Mouse (Mus musculus): ENCODE data around the gene Stil.

The Stil gene

DNA sequence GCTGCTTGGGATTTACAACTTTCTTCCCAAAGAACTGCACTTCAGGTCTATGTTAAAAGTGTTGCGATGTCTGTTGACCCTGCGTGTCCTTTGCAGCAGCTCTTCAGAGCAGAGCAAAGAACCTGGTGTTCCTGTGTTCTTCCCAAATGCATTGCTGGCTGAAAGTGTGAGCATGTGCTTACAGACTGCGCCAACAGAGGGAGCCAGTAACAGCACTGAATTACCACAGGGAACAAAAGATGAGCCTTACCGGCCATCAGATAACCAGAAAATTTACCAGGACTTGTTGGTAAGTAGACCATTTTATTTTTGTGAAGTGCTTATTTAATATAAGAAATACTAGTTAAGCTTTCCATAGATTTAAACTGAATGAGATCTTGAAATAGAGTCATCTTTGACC lies 38.3 kb downstream of the Stil start:
- in situ Hi-C loops (cut with MboI; ENCODE audit: low pct_unique_long_range_greater_than_20kb in 1 of 2, low sequenced_read_pairs in 2 of 2, unreplicated experiment in 1 of 2) = no loop called here

DNA sequence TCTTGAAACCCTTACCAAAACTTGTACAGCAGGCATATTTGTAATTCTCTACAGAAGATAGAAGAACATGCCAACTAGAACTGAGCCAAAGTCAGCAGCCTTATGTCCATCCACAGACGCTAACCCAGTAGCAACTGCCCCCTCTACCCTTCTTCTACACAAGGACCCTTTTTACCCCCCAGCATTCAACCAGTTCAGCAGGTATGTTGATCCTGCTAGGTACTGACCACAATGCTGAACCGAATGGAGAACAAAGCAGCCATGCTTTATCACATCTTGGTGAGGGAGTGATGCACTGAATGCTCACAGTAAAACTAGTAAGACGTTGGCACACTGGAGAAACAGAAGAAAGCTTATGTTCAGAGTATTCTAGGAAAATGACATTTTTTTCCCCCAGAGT lies 45.7 kb downstream of the Stil start:
- in situ Hi-C loops (cut with MboI; ENCODE audit: low pct_unique_long_range_greater_than_20kb in 1 of 2, low sequenced_read_pairs in 2 of 2, unreplicated experiment in 1 of 2) = no loop called here

DNA sequence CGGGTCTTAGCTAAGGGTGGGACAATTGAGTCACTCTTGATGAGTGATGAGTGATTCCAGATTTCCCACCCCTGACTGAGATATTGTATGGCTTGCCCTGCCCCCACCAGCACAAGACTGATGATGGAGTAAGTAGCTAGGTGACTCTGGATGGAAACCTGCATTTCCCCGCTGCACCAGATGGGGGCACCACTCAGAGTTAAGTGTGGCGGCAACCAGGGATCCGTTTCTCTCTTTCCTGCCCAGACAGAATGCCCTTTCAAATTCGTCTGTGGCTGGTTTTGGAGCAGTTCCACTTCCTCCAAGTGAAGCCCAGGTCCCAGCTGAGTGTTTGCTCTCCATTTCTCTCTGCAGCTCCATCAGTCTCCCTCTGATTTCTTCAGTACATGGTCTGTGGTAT lies 47.8 kb downstream of the Stil start:
- in situ Hi-C loops (cut with MboI; ENCODE audit: low pct_unique_long_range_greater_than_20kb in 1 of 2, low sequenced_read_pairs in 2 of 2, unreplicated experiment in 1 of 2) = no loop called here

DNA sequence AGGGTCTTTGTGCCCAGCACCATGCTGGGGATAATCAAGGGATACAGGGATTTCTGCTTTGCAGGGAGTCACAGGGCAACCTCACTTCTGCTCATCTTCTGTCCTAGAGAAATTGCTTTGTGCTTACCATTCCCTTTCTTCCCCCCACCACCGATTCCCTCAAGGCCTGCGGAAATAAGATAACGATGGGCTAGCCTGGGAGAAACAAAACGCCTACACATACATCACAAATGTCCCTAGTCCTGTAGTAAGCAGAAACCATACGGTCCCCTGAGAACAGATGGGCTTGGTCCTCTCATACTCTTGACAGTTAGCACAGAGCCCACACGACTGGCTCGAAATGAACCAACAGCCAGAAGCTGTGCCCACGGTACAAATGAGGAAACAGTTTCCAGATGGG lies 48.2 kb downstream of the Stil start:
- in situ Hi-C loops (cut with MboI; ENCODE audit: low pct_unique_long_range_greater_than_20kb in 1 of 2, low sequenced_read_pairs in 2 of 2, unreplicated experiment in 1 of 2) = no loop called here

DNA sequence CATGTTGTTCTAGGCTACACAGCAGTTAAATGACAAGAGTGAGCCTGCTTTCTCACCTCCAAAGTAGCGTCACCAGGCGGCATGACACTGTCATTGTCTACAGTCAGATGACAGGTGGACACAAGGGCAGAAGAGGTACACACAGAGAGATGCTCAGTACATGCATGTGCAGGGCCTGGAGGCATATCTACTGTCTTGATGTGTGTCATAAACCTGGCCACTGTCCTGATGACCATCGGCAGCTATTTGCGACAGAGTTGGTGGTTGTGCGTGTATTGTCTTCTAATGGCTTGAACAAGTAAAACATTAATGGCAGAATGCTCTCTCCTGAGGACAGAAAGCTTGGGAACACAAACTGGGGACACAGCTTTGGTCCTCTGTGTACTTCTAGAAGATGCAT lies 51.3 kb downstream of the Stil start:
- in situ Hi-C loops (cut with MboI; ENCODE audit: low pct_unique_long_range_greater_than_20kb in 1 of 2, low sequenced_read_pairs in 2 of 2, unreplicated experiment in 1 of 2) = loop anchor here (10.0 to 25.0 kb wide), 3 partner anchors 389 to 886 kb away; partner anchors contain the start of genes Dmbx1 (in 2 of the 2) and Trabd2b (in 1 of the 2)

DNA sequence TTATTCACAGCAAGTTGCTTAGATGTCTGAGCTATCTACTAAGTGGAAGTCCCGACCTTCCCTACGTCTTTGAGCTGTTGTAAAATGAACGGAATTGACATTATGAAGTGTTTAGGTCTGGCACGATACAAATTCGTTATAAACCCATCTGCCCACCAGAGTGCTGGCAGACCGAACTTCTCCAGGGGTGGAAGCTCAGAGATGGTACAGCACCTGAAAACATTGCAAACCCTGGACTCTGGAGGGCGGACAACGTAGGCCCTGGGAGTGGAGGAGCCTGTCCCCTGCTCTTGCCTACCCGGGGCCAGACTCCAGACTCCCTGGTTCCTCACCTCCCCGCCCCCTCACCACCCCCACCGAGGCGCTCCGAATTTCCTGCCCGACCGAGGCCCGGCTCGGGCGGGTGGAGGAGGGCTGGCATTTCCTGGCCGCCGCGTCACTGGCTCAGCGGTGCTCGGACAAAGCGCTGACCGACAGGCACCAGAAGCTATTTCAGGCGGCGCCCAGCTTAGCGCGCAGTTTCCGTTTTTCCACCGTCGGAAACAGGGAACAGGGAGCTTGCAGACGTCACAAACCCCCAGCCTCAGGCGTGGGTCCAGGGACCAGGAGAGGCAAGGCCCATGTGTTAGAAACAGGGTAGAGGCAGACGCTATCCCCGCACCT lies 52.5 kb downstream of the Stil start:
- in situ Hi-C loops (cut with MboI; ENCODE audit: low pct_unique_long_range_greater_than_20kb in 1 of 2, low sequenced_read_pairs in 2 of 2, unreplicated experiment in 1 of 2) = loop anchor here (10.0 to 25.0 kb wide), 3 partner anchors 390 to 885 kb away; partner anchors contain the start of genes Dmbx1 (in 2 of the 2) and Trabd2b (in 1 of the 2)

DNA sequence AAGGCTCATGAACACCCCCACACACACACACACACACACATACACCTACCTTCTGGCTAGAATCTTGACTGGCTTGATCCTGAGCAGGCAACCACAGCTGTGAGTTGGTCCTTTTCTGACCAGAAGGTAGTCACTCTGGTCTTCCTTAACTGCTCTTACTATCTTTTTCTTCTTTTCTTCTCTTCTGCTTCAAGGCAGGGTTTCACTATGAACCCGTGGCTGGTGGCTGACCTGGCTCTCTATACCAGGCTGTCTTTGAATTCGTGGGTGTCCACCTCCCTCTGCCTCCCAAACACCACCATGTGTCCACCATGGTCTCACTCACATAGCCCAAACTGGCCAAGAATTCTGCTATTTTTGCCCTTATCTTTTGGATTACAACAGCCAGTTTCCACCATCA lies 55.1 kb downstream of the Stil start:
- in situ Hi-C loops (cut with MboI; ENCODE audit: low pct_unique_long_range_greater_than_20kb in 1 of 2, low sequenced_read_pairs in 2 of 2, unreplicated experiment in 1 of 2) = loop anchor here (10.0 to 25.0 kb wide), 3 partner anchors 393 to 882 kb away; partner anchors contain the start of genes Dmbx1 (in 2 of the 2) and Trabd2b (in 1 of the 2)

DNA sequence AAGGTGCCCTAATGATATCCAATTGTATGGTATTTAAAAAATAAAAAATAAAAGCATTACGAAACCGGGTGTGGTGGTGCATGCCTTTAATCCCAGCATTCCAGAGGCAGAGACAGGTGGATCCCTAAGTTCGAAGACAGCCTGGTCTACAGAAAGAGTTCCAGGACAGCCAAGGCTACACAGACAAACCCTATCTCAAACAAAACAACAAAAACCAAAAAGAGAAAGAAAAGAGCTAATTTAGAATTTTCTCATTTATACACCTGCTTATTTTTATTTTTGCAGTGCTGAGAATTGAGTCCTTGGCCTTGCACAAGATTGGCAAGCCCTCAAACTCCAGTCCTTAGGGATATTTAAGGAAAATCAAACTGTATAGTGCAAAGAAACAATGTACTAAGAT lies 55.7 kb downstream of the Stil start:
- in situ Hi-C loops (cut with MboI; ENCODE audit: low pct_unique_long_range_greater_than_20kb in 1 of 2, low sequenced_read_pairs in 2 of 2, unreplicated experiment in 1 of 2) = loop anchor here (10.0 to 25.0 kb wide), 3 partner anchors 393 to 882 kb away; partner anchors contain the start of genes Dmbx1 (in 2 of the 2) and Trabd2b (in 1 of the 2)

DNA sequence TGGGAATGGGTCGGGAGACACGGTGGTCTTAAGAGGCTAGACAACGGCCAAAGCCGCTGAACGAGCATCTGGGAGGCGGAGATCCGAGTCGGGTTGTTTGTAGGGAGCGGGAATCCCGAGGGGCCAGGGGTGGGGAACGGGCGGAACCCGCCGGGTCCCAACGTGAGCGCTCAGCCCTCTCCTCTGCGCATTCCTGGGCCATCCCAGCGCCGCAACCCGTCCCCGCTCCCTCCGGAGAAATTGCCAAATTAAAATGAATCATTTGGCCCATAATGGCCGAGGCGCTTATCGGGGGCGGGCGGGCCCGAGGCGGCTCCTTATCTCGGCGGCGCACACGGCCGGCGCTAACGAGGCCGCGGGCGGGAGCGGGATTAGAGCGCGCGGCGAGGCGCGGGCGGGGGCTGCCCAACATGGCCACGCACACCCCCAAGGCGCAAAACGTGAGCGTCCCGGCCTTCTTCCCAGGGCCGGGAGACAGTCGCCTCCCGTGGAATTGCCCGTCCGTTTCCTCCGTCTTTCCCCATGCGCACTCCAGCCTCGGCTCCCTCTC lies 56.5 kb downstream of the Stil start, which contains the start of gene Tal1:
Tal1 (plus strand) TSS at position 56 of the 550 bp plus-strand sequence.
- in situ Hi-C loops (cut with MboI; ENCODE audit: low pct_unique_long_range_greater_than_20kb in 1 of 2, low sequenced_read_pairs in 2 of 2, unreplicated experiment in 1 of 2) = loop anchor here (10.0 to 25.0 kb wide), 3 partner anchors 394 to 881 kb away; partner anchors contain the start of genes Dmbx1 (in 2 of the 2) and Trabd2b (in 1 of the 2)

DNA sequence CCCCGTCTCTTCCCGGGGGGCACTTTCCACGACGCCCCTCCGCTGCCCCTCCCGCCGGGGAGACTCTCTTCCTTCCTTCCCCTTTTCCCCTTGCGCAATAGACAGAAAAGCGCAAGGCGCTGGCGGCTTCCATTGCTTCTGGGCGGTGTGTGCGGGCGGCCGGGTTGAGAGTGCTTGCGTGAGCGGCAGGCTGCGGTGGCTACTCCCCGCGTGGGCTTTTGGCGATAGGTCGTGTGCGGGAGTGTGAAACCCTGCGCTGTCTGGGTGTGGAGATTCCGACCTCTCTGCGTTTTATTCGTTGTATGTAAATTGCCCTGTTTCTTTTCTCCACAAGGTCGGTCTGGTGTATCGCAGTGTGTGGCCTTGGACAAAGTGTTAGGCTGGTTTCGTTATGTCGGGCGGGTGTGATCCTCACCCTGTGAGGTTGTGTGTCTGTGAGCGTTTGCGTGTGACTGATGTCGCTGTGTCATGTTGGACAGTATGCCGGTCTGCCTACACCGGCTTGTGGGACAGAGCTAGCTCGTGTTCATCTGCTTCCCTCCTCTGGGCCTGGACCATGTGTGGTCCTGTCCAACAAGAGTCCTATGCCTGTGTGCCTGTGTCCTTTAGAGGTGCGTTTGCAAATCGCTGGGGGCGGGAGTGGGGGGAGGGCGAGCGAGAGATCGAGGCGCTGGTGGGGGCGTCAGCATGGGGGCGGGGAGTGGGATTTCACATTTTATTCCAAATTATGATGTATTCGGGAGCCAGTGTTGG lies 57.1 kb downstream of the Stil start:
- in situ Hi-C loops (cut with MboI; ENCODE audit: low pct_unique_long_range_greater_than_20kb in 1 of 2, low sequenced_read_pairs in 2 of 2, unreplicated experiment in 1 of 2) = loop anchor here (10.0 to 25.0 kb wide), 3 partner anchors 395 to 880 kb away; partner anchors contain the start of genes Dmbx1 (in 2 of the 2) and Trabd2b (in 1 of the 2)

DNA sequence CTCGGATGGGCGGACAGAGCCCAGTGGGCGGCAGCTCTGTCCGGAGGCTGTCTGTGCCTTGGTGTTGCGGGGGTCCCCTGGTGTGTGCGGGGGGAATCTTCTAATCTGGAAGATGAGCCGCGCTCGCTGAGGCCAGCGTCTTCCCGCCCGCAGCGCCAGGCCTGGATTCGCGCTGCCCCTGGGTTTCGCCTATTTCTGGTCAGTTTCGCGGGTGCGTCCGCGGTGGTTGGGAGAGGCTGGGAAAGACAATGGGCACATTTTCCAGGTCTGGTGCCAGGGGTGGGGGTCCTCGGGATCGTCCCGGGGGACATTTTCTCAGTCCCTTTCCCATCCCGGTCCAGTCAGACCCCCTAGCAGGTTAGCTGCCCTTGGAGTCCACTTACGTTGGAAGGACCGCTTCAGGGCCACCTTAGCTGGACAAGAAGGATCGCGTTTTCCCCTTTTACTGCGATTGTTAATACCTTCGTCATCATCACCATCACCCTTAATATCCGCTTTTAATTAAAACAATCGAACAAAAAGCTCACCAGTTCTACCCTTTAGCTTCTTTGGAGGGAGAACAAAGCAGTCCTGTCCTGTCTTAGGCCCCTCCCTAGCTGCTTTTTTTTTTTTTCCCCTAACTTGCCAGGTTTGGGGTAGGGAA lies 57.8 kb downstream of the Stil start:
- in situ Hi-C loops (cut with MboI; ENCODE audit: low pct_unique_long_range_greater_than_20kb in 1 of 2, low sequenced_read_pairs in 2 of 2, unreplicated experiment in 1 of 2) = loop anchor here (10.0 to 25.0 kb wide), 3 partner anchors 395 to 880 kb away; partner anchors contain the start of genes Dmbx1 (in 2 of the 2) and Trabd2b (in 1 of the 2)

DNA sequence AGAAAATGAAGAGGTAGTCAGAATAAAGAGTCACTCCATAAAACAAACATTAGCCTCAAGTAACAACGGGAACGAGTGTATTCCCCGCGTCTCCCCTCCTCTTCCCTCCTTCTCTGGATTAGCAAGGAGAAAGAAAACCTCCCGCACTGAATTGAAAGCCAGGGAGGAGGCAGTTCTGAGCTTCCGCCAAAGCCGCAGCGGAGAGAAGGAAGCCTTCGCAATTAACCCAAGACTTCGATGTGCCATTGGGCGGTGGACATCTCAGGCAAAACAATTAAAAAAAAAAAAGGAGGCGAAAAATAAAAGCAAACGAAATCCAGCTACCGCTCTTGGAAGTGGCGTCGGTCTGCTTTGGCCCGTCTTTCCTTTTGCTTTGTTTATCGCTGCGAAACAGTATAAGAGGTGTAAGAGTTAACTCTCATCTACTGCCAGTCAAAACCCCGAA lies 58.4 kb downstream of the Stil start:
- in situ Hi-C loops (cut with MboI; ENCODE audit: low pct_unique_long_range_greater_than_20kb in 1 of 2, low sequenced_read_pairs in 2 of 2, unreplicated experiment in 1 of 2) = loop anchor here (10.0 to 25.0 kb wide), 3 partner anchors 396 to 879 kb away; partner anchors contain the start of genes Dmbx1 (in 2 of the 2) and Trabd2b (in 1 of the 2)

DNA sequence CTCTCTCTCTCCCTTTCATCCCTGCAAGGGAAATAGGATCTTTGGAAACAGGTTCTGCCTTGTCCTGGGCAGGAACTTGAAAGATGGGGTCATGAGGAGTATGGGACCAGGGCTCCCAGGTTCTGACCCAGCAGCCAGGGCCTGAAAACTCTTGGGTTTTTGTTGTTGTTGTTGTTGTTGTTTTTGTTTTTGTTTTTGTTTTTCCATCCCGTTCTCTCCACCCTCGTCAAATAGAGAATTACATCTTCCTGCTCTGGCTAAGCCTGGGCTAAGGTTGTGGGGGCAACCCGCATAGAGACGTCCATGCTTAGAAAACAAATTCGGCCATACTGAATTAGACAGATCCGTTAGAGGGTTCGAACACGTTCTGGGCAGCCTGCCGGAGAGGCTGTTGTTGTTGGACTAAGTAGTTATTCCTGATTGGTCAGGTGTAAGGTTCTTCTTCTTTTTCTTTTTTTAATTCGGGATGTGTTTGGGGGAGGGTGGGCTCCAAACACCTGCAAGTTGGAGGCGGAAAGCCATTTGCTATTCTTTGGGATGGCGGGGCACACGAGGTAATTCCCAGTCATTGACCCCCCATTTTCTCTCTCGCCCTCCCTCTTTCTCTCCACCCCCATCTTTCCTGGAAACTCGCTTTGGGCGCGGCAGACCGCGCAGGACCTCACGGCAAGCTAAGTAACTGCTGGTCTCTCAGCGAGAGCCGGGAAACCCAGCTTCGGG lies 59.1 kb downstream of the Stil start:
- in situ Hi-C loops (cut with MboI; ENCODE audit: low pct_unique_long_range_greater_than_20kb in 1 of 2, low sequenced_read_pairs in 2 of 2, unreplicated experiment in 1 of 2) = loop anchor here (10.0 to 25.0 kb wide), 3 partner anchors 397 to 878 kb away; partner anchors contain the start of genes Dmbx1 (in 2 of the 2) and Trabd2b (in 1 of the 2)

DNA sequence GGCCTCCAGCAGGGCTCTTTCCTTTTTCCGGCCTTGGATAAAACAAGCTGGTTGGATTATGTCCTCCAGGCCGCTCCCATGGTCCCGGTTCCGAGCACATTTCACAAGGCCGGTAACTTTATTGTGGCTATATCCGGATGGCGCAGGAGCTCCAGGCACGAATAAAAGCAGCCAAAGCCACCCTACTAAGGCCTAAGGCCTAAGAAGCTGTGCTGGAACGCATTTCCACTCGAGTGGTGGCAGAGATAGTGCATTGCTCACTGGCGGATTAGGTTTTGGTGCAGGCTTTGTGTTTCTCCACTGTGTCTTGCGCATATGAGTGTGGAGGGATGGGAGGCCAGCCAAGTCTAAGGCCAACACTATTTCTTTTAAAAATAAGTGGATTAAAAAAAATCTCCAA lies 59.9 kb downstream of the Stil start:
- in situ Hi-C loops (cut with MboI; ENCODE audit: low pct_unique_long_range_greater_than_20kb in 1 of 2, low sequenced_read_pairs in 2 of 2, unreplicated experiment in 1 of 2) = loop anchor here (5.0 to 25.0 kb wide), 5 partner anchors 153 to 877 kb away; partner anchors contain the start of genes Dmbx1 (in 2 of the 2), Foxd2 (in 1 of the 2) and Trabd2b (in 1 of the 2)

DNA sequence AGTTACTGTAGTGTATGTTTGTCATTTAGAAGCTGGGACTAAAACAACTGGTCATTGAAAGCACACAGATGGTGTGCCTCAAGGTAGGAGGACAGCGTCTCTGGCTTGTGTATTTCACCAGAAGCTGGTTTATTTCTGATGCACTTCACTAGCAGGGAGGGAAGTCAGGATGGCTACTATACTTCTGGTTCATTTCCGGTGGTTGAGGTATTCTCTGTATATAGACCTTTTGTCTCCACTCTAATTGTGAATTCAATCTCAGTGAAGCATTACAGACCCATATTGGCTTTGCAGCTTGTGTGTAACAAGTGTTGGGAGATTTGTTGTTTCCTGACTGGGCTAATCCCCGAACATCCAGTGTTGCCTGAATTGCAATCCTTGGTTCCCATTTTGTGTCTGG lies 60.8 kb downstream of the Stil start:
- in situ Hi-C loops (cut with MboI; ENCODE audit: low pct_unique_long_range_greater_than_20kb in 1 of 2, low sequenced_read_pairs in 2 of 2, unreplicated experiment in 1 of 2) = loop anchor here (5.0 to 25.0 kb wide), 4 partner anchors 153 to 877 kb away; partner anchors contain the start of genes Dmbx1 (in 2 of the 2) and Foxd2 (in 1 of the 2)

DNA sequence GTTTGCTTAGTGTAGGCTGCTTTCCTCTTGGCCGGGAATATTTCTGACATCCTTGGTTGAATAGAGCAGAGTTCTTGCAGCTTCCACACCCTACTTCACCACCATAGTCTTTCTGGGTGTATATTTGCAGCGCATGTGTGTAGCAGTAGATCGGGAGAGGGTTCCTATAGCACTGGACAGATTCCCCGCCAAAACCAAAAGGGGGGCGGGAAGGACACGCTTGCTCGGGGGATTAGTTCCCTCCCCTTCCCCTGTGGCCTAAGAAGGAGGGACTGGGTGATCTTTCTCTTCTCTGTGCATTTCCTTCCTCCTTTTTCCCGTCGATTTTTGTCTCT lies 62.5 kb downstream of the Stil start:
- in situ Hi-C loops (cut with MboI; ENCODE audit: low pct_unique_long_range_greater_than_20kb in 1 of 2, low sequenced_read_pairs in 2 of 2, unreplicated experiment in 1 of 2) = loop anchor here (5.0 to 25.0 kb wide), 4 partner anchors 155 to 875 kb away; partner anchors contain the start of genes Dmbx1 (in 2 of the 2) and Foxd2 (in 1 of the 2)

DNA sequence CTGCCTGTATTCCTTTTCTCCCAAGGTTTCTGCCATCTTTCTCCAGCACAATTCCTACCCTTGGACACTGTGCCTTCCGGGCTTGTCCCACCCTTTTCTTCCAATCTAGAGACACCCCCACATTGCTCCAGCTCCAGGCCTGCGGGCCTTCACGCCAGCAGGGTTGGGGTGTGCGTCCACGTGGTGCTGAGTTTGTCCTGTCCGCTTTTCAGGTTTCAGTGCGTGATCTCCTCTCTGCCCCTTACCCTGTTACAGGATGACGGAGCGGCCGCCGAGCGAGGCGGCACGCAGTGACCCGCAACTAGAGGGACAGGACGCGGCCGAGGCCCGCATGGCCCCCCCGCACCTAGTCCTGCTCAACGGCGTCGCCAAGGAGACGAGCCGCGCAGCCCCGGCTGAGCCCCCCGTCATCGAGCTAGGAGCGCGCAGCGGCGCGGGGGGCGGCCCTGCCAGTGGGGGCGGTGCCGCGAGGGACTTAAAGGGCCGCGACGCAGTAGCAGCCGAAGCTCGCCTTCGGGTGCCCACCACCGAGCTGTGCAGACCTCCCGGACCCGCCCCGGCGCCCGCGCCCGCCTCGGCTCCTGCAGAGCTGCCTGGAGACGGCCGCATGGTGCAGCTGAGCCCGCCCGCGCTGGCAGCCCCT lies 63.0 kb downstream of the Stil start:
- in situ Hi-C loops (cut with MboI; ENCODE audit: low pct_unique_long_range_greater_than_20kb in 1 of 2, low sequenced_read_pairs in 2 of 2, unreplicated experiment in 1 of 2) = loop anchor here (5.0 to 25.0 kb wide), 4 partner anchors 156 to 874 kb away; partner anchors contain the start of genes Dmbx1 (in 2 of the 2) and Foxd2 (in 1 of the 2)

Measured in mouse embryonic stem cell (cell line).